Mouse (Mus musculus) forebrain, embryonic 13.5 days (tissue): ENCODE results near the gene Ctbp2. TPM values are rescaled to one million over a fixed set of nuclear protein-coding genes. Genes with fewer than 3 reads are reported as not detected.

ENCODE experiments used
- ATAC-seq: fragments of 200-750 bp; cut with Nextera tagmentation; 2 replicates; pipeline ENCODE4 v1.8.0; 2017
- H3K27ac ChIP-seq: fragments of 300-500 bp; sonication (generic); 2 replicates; pipeline ENCODE4 v1.5.1; 2015; ENCODE audit warnings: inconsistent platforms, mild to moderate bottlenecking, moderate library complexity
- H3K27me3 ChIP-seq: fragments of 300-500 bp; sonication (generic); 2 replicates; pipeline ENCODE4 v1.6.1; 2015; ENCODE audit warnings: mild to moderate bottlenecking, inconsistent platforms
- H3K36me3 ChIP-seq: fragments of 300-500 bp; sonication (generic); 2 replicates; pipeline ENCODE4 v1.6.1; 2015; ENCODE audit warnings: mild to moderate bottlenecking, inconsistent platforms; ENCODE audit not compliant: poor library complexity, severe bottlenecking
- H3K4me1 ChIP-seq: fragments of 300-500 bp; sonication (generic); 2 replicates; pipeline ENCODE4 v1.6.1; 2015; ENCODE audit warnings: inconsistent platforms
- H3K4me2 ChIP-seq: fragments of 300-500 bp; sonication (generic); 2 replicates; pipeline ENCODE4 v1.6.1; 2015; ENCODE audit warnings: inconsistent platforms, mild to moderate bottlenecking, moderate library complexity
- H3K4me3 ChIP-seq: fragments of 300-500 bp; sonication (generic); 2 replicates; pipeline ENCODE4 v1.5.1; 2015; ENCODE audit warnings: mild to moderate bottlenecking, inconsistent platforms
- H3K9ac ChIP-seq: fragments of 300-500 bp; sonication (generic); 2 replicates; pipeline ENCODE4 v1.6.1; 2015; ENCODE audit warnings: mild to moderate bottlenecking, inconsistent platforms
- H3K9me3 ChIP-seq: fragments of 300-500 bp; sonication (generic); replicated peaks from 2 replicates; pipeline ENCODE4 v1.6.1; 2016; ENCODE audit warnings: inconsistent platforms
- WGBS: fragments of 180-500 bp; shearing (Covaris S2); methylation state at CpG from one replicate; pipeline ENCODE4 v1.1.7; 2015; 5-methylcytosine and 5-hydroxymethylcytosine counted together
- polyA plus RNA-seq: library from polyadenylated mRNA; unstranded; fragments of >200 nt; fragmentation: Nextera tagmentation; extraction: Ambion mirVana; gene quantifications from 2 replicates; pipeline ENCODE4 v1.2.1, GENCODE M21; 2015

Ctbp2 gene
- polyA plus RNA-seq, 1 experiment from 2014 or later, result 104 TPM

DNA sequence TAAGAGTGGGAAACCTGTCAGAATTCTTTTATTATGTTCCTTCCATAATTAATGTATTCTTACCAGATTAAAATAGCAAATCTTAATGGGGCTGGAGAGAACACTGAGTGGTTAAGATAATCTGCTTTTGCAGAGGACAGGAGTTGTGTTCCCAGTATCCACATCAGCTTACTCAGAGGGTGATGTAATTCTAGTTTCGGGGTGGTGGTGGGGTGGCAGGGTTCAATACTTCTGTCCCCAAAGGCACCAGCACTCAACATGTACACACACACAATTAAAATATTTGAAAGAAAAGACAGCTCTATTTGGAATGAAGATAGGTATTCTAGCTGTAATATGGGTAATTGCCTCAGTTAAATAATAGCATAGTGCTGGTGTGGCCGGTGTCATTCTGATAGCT is 183.6 kb downstream of the Ctbp2 start:
- no peak for ATAC-seq
- H3K4me1 ChIP-seq, result peaks cover 11% of the 10 kb centered on the region
- H3K27ac ChIP-seq, result no peak overlapping the region
- H3K4me2 ChIP-seq, result no peak overlapping the region
- H3K9ac ChIP-seq, result no peak overlapping the region
- H3K27me3 ChIP-seq, result no peaks in the 10 kb centered on the region
- no peaks in the 10 kb centered on the region for H3K36me3 ChIP-seq
- 83% methylated on average over 2 of the region's 2 CpGs for WGBS
- H3K9me3 ChIP-seq, result no peaks in the 10 kb centered on the region
- H3K4me3 ChIP-seq, result no peak overlapping the region

DNA sequence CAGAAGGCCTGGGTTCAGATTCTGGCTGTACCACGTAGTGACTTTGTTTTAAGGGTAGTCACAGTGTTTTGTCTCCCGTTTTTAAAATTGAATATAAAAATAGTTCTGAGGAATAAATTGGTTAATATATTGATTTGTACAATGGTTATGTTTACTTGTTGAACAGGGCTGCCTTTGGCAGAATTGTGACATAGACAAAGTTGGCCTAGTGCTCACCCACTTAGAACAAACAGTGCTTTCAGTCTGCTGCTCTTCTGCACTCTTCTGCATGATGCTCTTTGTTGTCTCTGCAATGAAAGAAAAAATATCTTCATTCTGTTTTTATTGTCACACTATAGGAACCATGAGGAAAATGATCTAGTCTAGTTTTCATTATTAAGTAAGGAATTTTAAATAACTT is 185.0 kb downstream of the Ctbp2 start:
- Histone ChIP-seq H3K4me2 (no peak overlapping the region), H3K27me3 (no peaks in the 10 kb centered on the region), H3K9me3 (no peaks in the 10 kb centered on the region), H3K27ac (no peak overlapping the region), H3K4me3 (no peak overlapping the region), H3K36me3 (no peaks in the 10 kb centered on the region), H3K4me1 (peaks cover 18% of the 10 kb centered on the region), H3K9ac (no peak overlapping the region)
- 87% methylated on average over 2 of the region's 2 CpGs for WGBS
- ATAC-seq, result no peak

Other genes with a start within 250 kb of the Ctbp2 start
- gene Zranb1, start 193.2 kb downstream of the Ctbp2 start, polyA plus RNA-seq, result 16.1 and 16.2 TPM in 2 replicates
- 47.9 and 56.7 TPM in 2 replicates for gene Fgfr2, start 1.0 kb downstream of the Ctbp2 start, polyA plus RNA-seq